Mouse (Mus musculus): Measurements from ENCODE around the gene AC109138.7.

Gene AC109138.7

DNA sequence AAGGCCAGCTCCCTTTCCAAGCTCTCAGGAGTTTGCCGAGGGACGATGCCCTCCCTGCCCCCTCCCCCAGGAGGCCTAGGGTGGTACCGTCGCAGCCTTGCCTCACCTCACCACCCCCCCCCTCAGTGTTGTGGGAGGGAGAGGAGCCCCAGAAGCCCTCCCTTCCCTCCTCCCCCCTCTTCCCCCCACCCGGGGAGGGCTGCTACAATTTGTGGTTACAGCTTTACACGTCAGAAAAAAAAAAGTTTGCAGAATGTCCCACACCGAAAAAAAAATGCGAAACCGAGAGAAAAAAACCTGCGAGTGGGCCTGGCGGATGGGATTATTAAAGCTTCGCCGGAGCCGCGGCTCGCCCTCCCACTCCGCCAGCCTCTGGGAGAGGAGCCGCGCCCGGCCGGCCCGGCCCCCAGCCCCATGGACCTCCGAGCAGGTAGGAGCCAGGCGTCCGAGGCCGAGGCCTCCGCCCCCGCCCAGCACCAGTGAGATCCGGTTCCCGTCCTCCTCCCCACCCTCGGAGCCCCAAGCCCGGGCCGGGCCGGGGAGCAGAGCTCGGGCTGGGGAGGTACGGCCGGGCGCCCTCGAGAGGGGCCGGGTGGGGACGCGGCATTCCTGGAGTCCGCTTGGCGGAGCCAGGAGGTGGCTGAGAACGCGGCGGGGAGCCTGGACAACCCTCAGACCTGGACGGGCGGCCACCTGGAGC, at the start of gene AC109138.7, which contains the start of gene Clcf1:
Gene AC109138.7 (plus strand): TSS at position 287 of the 700 bp plus-strand sequence.
Gene Clcf1 (plus strand): TSS at position 168 of the 700 bp plus-strand sequence.
- ChIA-PET POLR2A (interaction anchor here (0.6 to 9.1 kb wide), 40 partner anchors 10 to 1445 kb away, joined by 3 to 54 read pairs (median 4); partner anchors contain the start of genes Rad9a (in 4 of the 4), Ankrd13d (in 2 of the 4), Cdk2ap2 (in 2 of the 4) and Acy3 (in 1 of the 4)), CTCF (interaction anchor here (0.6 to 6.4 kb wide), 22 partner anchors 8 to 1067 kb away, joined by 3 to 40 read pairs (median 3); partner anchors contain the start of genes Cdk2ap2 (in 1 of the 4), Pold4 (in 1 of the 4) and Rad9a (in 1 of the 4))

- CTCF ChIA-PET = interaction anchor here in 2 of 4 experiments (1.5 to 1.9 kb wide), 2 partner anchors 27 kb away, joined by 3 to 7 read pairs; partner anchors contain the start of gene Ppp1ca (in 2 of the 2)
- POLR2A ChIA-PET = interaction anchor here in 3 of 4 experiments (0.6 to 4.8 kb wide), 25 partner anchors 8 to 397 kb away, joined by 3 to 27 read pairs (median 8); partner anchors contain the start of genes Ptprcap (in 3 of the 3), Ppp1ca (in 2 of the 3), Rad9a (in 2 of the 3) and AC109138.7 (in 1 of the 3)
Observed at GRCm38 (mm10) chr19:4164721-4165120, 49.4 kb upstream of the AC109138.7 start.

- ChIA-PET POLR2A (interaction anchor here in 3 of 4 experiments (0.7 to 2.9 kb wide), 32 partner anchors 8 to 154 kb away, joined by 3 to 16 read pairs (median 4); partner anchors contain the start of genes Carns1 (in 2 of the 3), Ppp1ca (in 2 of the 3), Rad9a (in 2 of the 3) and Cdk2ap2 (in 1 of the 3)), CTCF (interaction anchor here in 3 of 4 experiments (0.6 to 1.7 kb wide), 4 partner anchors 25 to 146 kb away, joined by 3 to 14 read pairs (median 4); partner anchors contain the start of gene Ppp1ca (in 1 of the 3))
Observed at GRCm38 (mm10) chr19:4166678-4167476, 47.3 kb upstream of the AC109138.7 start.

- POLR2A ChIA-PET = interaction anchor here (0.6 to 4.9 kb wide), 73 partner anchors 9 to 1126 kb away, joined by 3 to 47 read pairs (median 4); partner anchors contain the start of genes Ppp1ca (in 4 of the 4), Aip (in 3 of the 4), Gm49405 (in 2 of the 4) and Gstp2 (in 2 of the 4)
- CTCF ChIA-PET = interaction anchor here (0.5 to 2.2 kb wide), 39 partner anchors 10 to 1253 kb away, joined by 3 to 12 read pairs (median 4); partner anchors contain the start of genes Aip (in 2 of the 4), Ppp1ca (in 2 of the 4), Rad9a (in 2 of the 4) and Ankrd13d (in 1 of the 4)
Observed at GRCm38 (mm10) chr19:4169378-4169784, 44.8 kb upstream of the AC109138.7 start.

GRCm38 (mm10) chr19:4169810-4170209, 44.3 kb upstream of the AC109138.7 start:
- ChIA-PET POLR2A (interaction anchor here (0.6 to 4.9 kb wide), 79 partner anchors 8 to 1125 kb away, joined by 3 to 47 read pairs (median 4); partner anchors contain the start of genes Ppp1ca (in 4 of the 4), Aip (in 3 of the 4), Rad9a (in 3 of the 4) and Cdk2ap2 (in 2 of the 4)), CTCF (interaction anchor here (0.5 to 2.2 kb wide), 38 partner anchors 9 to 1252 kb away, joined by 3 to 12 read pairs (median 4); partner anchors contain the start of genes Ppp1ca (in 3 of the 4), Aip (in 2 of the 4), Rad9a (in 2 of the 4) and Cdk2ap2 (in 1 of the 4))

GRCm38 (mm10) chr19:4170723-4171392, 43.3 kb upstream of the AC109138.7 start:
- ChIA-PET CTCF (interaction anchor here in 3 of 4 experiments (0.7 to 2.2 kb wide), 13 partner anchors 8 to 119 kb away, joined by 3 to 12 read pairs (median 5); partner anchors contain the start of genes Ppp1ca (in 3 of the 3), Rad9a (in 1 of the 3), Rps6kb2 (in 1 of the 3) and Tbc1d10c (in 1 of the 3)), POLR2A (interaction anchor here (0.6 to 4.9 kb wide), 38 partner anchors 8 to 217 kb away, joined by 3 to 47 read pairs (median 6); partner anchors contain the start of genes Aip (in 2 of the 4), Cdk2ap2 (in 2 of the 4), Gstp2 (in 2 of the 4) and Ppp1ca (in 2 of the 4))

- POLR2A ChIA-PET = interaction anchor here in 3 of 4 experiments (0.6 to 4.9 kb wide), 26 partner anchors 8 to 216 kb away, joined by 3 to 47 read pairs (median 4); partner anchors contain the start of genes Ppp1ca (in 3 of the 3), Aip (in 1 of the 3), Ankrd13d (in 1 of the 3) and Cdk2ap2 (in 1 of the 3)
Observed at GRCm38 (mm10) chr19:4171393-4172290, 42.5 kb upstream of the AC109138.7 start.

GRCm38 (mm10) chr19:4172925-4173324, 41.2 kb upstream of the AC109138.7 start:
- ChIA-PET POLR2A (interaction anchor here in 3 of 4 experiments (0.8 to 4.9 kb wide), 16 partner anchors 9 to 160 kb away, joined by 3 to 47 read pairs (median 4); partner anchors contain the start of genes Cdk2ap2 (in 2 of the 3), Ppp1ca (in 2 of the 3), Rps6kb2 (in 2 of the 3) and Gstp2 (in 1 of the 3)), CTCF (interaction anchor here in 2 of 4 experiments (0.7 to 2.6 kb wide), 6 partner anchors 10 to 160 kb away, joined by 3 to 7 read pairs (median 4); partner anchors contain the start of genes Aip (in 1 of the 2) and Rps6kb2 (in 1 of the 2))

More at GRCm38 (mm10) chr19:4171393-4172290, 42.5 kb upstream of the AC109138.7 start:
- CTCF ChIA-PET = interaction anchor here in 2 of 4 experiments (0.5 to 2.6 kb wide), 5 partner anchors 9 to 697 kb away, joined by 4 to 7 read pairs (median 4); partner anchors contain the start of gene Rps6kb2 (in 1 of the 2)

- CTCF ChIA-PET = interaction anchor here in 3 of 4 experiments (0.6 to 1.7 kb wide), 8 partner anchors 10 to 163 kb away, joined by 3 to 7 read pairs (median 4); partner anchors contain the start of genes Ppp1ca (in 2 of the 3), Aip (in 1 of the 3) and Ndufv1 (in 1 of the 3)
- POLR2A ChIA-PET = interaction anchor here in 3 of 4 experiments (0.6 to 4.8 kb wide), 20 partner anchors 8 to 119 kb away, joined by 3 to 35 read pairs (median 4); partner anchors contain the start of genes Ppp1ca (in 2 of the 3), Rad9a (in 2 of the 3), Rps6kb2 (in 2 of the 3) and Aip (in 1 of the 3)
Observed at GRCm38 (mm10) chr19:4175368-4175947, 38.7 kb upstream of the AC109138.7 start, which contains the start of gene Carns1. Gene Carns1 (minus strand): TSS chr19:4175479.

DNA sequence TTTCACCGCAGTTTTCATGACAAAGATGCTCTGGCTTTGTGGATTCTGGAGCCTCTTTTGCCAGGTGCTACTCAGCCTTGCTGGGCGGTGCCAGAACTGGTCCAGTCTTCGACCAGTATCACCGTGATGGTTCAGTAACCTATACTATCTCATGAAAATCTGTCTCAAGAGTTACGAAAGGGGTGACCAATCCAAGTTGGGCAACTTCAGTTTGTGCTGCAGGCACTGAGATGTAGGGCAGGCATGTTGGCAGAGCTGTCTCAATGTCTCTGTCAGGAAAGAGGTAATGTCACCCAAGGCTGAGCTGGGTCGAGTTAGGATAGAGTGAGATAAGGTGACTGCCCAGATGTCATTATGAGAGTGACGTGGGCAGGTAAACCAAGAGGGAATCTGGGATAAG, 33.7 kb upstream of the AC109138.7 start:
- POLR2A ChIA-PET = interaction anchor here in 2 of 4 experiments (0.8 to 9.3 kb wide), 9 partner anchors 10 to 59 kb away, joined by 3 to 43 read pairs (median 4); partner anchors contain the start of genes Ppp1ca (in 2 of the 2) and Rad9a (in 1 of the 2)
- CTCF ChIA-PET = interaction anchor here in 2 of 4 experiments (0.6 to 1.4 kb wide), 3 partner anchors 11 to 214 kb away, joined by 3 to 7 read pairs (median 4); no protein-coding TSS in a partner anchor

- POLR2A ChIA-PET = interaction anchor here in 2 of 4 experiments (0.5 to 9.3 kb wide), 12 partner anchors 8 to 327 kb away, joined by 3 to 47 read pairs (median 6); partner anchors contain the start of genes Carns1 (in 1 of the 2), Ppp1ca (in 1 of the 2), Rad9a (in 1 of the 2) and Rps6kb2 (in 1 of the 2)
- CTCF ChIA-PET = interaction anchor here in 3 of 4 experiments (0.6 to 1.4 kb wide), 4 partner anchors 10 to 829 kb away, joined by 3 to 9 read pairs (median 6); partner anchors contain the start of genes AC109138.7 (in 1 of the 3), Clcf1 (in 1 of the 3) and Ppp1ca (in 1 of the 3)
Observed at GRCm38 (mm10) chr19:4181892-4182291, 32.3 kb upstream of the AC109138.7 start.

DNA sequence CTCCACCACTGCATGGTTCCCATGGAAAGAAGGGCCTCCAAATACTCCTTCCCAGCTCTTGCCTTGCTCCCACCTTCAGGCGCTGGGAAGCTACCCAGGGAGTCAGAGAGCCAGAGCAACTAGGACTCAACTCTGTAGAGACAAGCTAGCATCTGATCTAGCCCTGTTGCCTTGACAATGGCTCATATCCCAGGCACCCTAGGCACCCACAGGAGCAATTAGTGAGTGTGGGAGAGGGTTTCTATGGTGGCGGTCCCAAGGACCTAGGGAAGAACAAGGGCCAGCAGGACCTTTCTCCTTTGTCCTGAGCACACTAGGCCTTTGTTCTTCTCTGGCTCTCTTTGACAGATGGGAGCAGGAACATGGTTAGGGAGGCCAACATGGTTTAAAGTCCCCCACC, 30.5 kb upstream of the AC109138.7 start:
- CTCF ChIA-PET = interaction anchor here in 2 of 4 experiments (2.2 to 3.1 kb wide), 3 partner anchors 13 to 14 kb away, joined by 5 to 11 read pairs (median 11); no protein-coding TSS in a partner anchor

More for the DNA sequence above, 30.5 kb upstream of the AC109138.7 start:
- POLR2A ChIA-PET = interaction anchor here in 3 of 4 experiments (0.7 to 9.3 kb wide), 10 partner anchors 10 to 87 kb away, joined by 3 to 47 read pairs (median 24); partner anchors contain the start of genes Aip (in 1 of the 3), Carns1 (in 1 of the 3), Cdk2ap2 (in 1 of the 3) and Rad9a (in 1 of the 3)

All from embryonic stem cell, embryonic (primary cell).